Mouse (Mus musculus) left cerebral cortex, adult 9 months (tissue): ENCODE measurements around the gene Slc1a1.

Experiments
- DNase-seq, 2 experiments: peaks; one replicate each; pipeline ENCODE4 v3.0.0; 2022; ENCODE audit warnings: low spot score in 2 of 2

Gene Slc1a1

GRCm38 (mm10) chr19:28834798-28835499, at the start of gene Slc1a1:
Slc1a1 (plus strand) TSS chr19:28835049.
- DNase-seq: peak; percentile 20 to 78

- no peak for DNase-seq
Observed at GRCm38 (mm10) chr19:28790196-28790595, 44.7 kb upstream of the Slc1a1 start.

- DNase-seq: no peak
Observed at GRCm38 (mm10) chr19:28793307-28793706, 41.5 kb upstream of the Slc1a1 start.

GRCm38 (mm10) chr19:28796146-28796848, 38.6 kb upstream of the Slc1a1 start:
- DNase-seq: no peak

GRCm38 (mm10) chr19:28796966-28797365, 37.9 kb upstream of the Slc1a1 start:
- DNase-seq: peak in 1 of 2 experiments; percentile 32

- DNase-seq: no peak
Observed at GRCm38 (mm10) chr19:28797611-28798010, 37.2 kb upstream of the Slc1a1 start.

- DNase-seq: peak in 1 of 2 experiments; percentile 16
Observed at GRCm38 (mm10) chr19:28800448-28800847, 34.4 kb upstream of the Slc1a1 start.

GRCm38 (mm10) chr19:28806276-28806675, 28.6 kb upstream of the Slc1a1 start:
- no peak for DNase-seq

GRCm38 (mm10) chr19:28806821-28807496, 27.9 kb upstream of the Slc1a1 start:
- DNase-seq: no peak

GRCm38 (mm10) chr19:28807497-28807871, 27.4 kb upstream of the Slc1a1 start:
- no peak for DNase-seq

- DNase-seq: no peak
Observed at GRCm38 (mm10) chr19:28818286-28818685, 16.6 kb upstream of the Slc1a1 start.

- DNase-seq: no peak
Observed at GRCm38 (mm10) chr19:28827697-28828328, 7.0 kb upstream of the Slc1a1 start.

GRCm38 (mm10) chr19:28831324-28831723, 3.5 kb upstream of the Slc1a1 start:
- DNase-seq: no peak

- no peak for DNase-seq
Observed at GRCm38 (mm10) chr19:28832605-28833004, 2.2 kb upstream of the Slc1a1 start.

- no peak for DNase-seq
Observed at GRCm38 (mm10) chr19:28834388-28834787, 461 bp upstream of the Slc1a1 start.

- peak in 1 of 2 experiments; percentile 22 for DNase-seq
Observed at GRCm38 (mm10) chr19:28835500-28835864, 633 bp downstream of the Slc1a1 start.

- peak in 1 of 2 experiments; percentile 11 for DNase-seq
Observed at GRCm38 (mm10) chr19:28836116-28836515, 1.3 kb downstream of the Slc1a1 start.

GRCm38 (mm10) chr19:28836651-28837410, 2.0 kb downstream of the Slc1a1 start:
- no peak for DNase-seq

- DNase-seq: no peak
Observed at GRCm38 (mm10) chr19:28838796-28839195, 3.9 kb downstream of the Slc1a1 start.

- peak in 1 of 2 experiments; percentile 40 for DNase-seq
Observed at GRCm38 (mm10) chr19:28844946-28845710, 10.3 kb downstream of the Slc1a1 start.

- DNase-seq: no peak
Observed at GRCm38 (mm10) chr19:28850510-28850909, 15.7 kb downstream of the Slc1a1 start.
